Mouse (Mus musculus) left cerebral cortex, adult 11 months (tissue): ENCODE data around the gene Sumo2.
"Not testable (repeated sequence)": the region's sequence is repeated elsewhere in the genome, so short reads cannot be mapped to it uniquely, and the experiment has no call there.

ENCODE experiments used
- DNase-seq: peaks from one replicate; pipeline ENCODE4 v3.0.0; 2022; ENCODE audit warnings: low spot score

Gene Sumo2

DNA sequence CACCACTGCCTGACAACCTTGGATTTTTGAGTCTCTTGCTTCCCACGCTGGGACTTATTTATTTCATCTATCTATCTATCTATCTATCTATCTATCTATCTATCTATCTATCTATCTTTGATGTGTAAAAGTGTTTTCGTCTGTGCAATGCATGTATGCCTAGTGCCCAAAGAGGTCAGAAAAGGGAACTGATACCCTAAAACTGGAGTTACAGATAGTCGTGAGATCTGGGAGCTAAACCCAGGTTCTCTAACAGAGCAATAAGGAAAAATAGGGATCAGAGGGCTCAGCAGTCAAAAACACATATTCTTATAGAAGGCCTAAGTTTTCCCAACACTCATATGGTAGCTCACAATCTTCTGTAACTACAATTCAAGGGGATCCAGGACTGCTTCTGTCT is 16.5 kb downstream of the Sumo2 start:
- no peak for DNase-seq

DNA sequence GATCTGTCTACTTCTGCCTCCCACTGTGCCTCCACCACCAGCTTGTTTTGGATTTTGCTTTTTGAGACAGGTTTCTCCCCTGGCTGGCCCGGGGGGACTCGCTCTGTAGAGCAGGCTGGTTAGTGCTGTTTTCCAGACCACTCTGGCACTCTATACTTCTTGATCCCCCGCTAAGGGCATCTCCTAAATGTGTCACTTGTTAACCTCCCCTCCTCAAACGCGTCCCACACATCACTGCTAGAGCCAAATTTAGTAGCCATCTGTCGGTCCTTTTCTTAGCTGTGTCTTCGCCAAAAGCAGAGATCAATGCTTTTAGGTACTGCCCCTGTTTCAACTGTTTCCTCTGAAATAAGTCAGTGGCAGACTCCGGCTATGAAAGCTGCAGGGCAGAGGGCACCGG is 17.4 kb downstream of the Sumo2 start:
- no peak for DNase-seq

DNA sequence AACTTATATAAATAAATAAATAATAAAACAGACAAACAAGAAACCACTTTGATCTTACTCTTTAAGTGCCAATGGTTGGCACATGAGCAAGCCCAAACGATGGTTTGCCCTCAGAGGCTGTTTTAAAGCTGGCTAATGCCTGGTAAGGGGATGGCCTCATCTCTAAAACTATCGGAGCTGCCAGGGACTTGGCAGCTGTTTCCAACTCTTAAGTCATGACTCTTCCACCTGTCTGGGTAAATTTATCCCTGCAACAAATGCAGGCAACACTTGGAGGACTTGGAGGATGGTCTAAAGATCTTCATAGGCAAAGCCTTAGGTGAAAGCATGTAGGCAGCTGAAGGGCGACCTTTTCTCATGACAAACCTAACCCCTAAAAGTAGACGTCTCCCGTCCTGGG is 19.1 kb downstream of the Sumo2 start:
- DNase-seq: no peak

DNA sequence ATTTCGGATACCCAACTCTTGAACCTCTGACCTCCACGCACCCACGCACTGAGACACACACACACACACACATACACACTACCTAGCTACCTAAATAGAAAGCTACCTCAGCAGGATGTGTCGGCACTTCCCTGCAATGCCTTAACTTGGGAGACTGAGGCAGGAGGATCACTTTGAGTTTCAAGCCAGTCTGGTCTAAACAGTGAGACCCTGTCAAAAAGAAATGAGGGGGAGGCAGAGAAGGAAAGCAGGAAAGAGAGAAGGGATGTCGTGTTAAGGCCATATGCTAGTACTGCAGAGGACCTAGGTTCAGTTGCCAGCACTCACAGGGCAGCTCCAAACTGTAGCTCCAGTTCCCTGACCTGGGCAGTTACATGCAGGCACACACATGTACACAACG is 21.1 kb downstream of the Sumo2 start:
- no peak for DNase-seq

DNA sequence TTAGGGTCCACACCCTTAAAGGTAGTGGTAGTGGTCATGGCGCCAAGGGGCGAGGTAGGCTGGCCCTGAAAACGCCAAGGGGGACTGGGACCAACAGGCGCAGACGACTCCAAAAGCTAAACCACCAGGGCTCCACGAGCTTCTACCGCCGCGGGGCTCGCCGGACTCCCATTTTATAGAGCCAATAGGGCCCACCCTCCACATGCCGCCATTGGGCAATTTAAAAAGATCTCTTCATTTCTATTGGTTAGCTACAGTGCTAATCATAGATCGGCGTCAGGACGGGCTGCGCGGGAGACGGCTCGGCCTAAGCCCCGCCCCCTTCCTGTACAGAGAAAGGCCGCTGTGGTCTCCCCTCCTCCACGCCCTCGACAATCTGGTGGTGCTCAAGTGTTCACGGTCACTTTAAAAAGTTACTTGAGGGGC is 21.8 kb downstream of the Sumo2 start, which contains the start of gene Jpt1:
Jpt1 (minus strand) TSS at position 150 of the 426 bp plus-strand sequence.
- peak; percentile 97 for DNase-seq

DNA sequence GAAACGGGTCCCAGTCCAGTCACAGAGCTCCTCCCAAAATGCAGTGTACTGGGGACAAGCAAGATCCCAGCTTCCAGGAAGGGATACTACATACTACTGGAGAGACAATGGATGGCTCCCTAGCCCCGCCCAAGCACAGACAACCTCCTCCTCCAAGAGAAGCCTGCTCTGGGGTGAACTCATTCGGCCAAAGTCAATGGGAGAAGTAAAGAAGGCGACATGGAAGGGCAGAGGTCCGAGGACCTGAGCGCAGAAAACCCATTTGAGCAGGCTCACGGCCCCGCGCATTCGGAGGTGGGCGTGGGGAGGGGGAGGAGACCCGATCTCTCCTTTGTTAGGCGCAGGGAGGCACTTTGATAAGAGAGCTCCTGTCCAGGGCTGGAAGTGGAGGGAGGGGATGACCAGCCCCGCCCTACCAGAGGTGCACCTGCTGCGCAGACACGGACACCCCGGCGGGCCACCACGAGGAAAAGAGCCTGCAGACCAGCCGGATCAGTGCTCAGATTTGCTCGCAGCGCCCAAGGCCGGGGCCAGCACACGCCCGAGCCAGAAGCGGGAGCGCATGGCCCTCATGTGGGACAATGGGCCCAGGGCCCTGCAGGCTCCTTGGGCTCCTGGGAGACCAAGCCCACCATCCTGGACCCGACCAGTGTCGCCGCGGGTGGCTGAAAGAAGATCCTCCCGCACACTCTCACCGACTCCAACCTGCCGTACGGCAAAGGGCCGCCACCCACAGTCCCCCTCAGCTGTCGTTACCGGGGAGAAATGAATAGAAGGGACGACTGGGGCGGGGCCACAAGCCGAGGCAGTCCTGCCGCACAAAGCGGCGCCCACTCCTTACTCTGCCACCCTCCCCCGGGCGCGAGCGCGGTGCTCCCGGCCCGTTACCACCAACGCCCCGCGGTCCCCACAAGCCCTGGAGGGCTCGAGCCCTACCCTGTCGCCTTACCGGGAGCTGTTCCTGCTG is 22.5 kb downstream of the Sumo2 start:
- no peak for DNase-seq

DNA sequence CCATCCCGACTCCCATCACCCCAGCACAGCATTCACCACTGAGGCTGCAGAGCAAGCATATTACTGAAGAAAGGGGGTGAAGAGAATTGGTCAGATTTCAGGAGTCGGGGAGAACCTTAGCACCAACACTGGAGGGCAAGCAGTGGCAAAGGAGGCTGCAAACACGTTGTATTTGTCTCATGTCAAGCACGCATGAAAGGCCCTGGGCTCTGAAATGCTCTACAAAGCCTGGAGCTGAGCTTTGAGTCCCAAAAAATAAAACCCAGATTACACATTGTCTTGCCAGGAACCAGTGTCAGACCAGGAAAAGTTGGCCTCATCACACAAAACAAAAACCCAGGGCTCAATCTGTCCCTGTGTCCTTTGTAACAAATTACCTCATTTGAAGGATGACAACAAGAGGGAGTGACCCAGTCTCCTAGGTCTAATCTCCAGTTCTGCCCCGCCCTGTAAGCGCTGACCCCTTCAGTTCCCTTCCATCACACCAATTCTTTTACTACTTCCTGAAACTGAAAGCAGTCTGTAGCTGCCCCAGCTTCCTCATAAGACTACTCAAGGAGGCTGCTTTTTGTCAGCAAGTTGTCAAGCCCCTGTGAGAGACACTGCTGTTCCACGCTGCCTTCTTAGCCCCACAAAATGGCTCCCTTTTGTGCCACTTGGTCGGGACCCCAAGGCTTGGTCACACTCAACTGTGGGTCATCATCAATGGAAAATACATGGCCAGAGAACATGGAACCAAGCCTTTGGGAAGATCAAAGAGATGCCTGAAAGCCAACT is 23.5 kb downstream of the Sumo2 start:
- no peak for DNase-seq

DNA sequence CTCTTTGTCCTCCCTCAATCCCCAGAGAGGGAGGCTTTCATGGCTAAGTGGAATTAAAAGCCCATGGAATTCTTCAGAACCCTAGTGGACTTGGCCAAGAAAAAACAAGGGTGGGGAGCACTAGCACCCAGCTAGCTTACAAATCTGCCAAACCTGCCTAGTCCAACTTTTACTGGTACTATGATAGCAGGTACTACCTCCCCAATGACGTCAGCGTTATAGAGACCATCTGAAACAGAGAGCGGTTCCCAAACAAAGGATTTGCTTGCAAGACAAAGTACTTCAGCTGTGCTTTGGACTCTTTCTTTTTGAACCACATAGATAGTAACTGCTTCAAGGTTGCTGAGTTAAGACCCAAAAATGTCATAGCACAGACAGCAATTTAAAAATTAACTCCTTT is 24.1 kb downstream of the Sumo2 start:
- DNase-seq: no peak

DNA sequence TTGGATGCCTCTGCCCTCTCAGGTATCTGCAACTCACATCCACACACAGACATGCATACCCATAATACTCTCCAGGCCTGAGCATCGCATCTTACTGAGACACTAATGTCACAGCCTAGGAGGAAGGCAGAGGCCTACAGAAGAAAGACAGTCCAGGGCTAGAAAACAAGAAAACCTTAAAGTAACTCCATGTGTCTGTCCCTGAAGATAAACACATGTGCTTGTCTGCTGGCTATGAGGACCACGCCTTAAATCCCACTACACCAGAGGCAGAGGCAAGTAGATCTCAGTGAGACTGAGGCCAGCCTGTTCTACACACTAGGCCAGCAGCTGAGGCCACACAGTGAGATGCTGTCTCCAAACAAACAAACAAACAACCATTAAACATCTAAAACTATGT is 25.0 kb downstream of the Sumo2 start:
- no peak for DNase-seq

DNA sequence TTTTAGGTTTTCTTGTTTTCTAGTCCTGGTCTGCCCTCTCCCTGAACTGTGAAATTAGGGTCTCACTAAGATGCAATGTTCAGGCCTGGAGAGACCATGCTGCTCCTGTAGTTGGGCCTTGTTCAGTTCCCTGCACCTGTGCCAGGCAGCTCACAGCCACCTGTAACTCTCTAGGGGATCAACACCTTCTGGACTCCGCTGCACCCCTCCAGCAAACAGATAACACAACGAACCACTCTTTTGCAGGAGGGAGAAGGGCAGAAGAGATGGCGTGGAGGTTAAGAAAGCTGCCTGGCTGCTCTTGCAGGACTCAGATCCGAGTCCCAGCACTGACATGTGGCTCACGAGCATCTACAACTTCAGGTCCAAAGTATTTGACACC is 25.6 kb downstream of the Sumo2 start:
- DNase-seq: no peak

DNA sequence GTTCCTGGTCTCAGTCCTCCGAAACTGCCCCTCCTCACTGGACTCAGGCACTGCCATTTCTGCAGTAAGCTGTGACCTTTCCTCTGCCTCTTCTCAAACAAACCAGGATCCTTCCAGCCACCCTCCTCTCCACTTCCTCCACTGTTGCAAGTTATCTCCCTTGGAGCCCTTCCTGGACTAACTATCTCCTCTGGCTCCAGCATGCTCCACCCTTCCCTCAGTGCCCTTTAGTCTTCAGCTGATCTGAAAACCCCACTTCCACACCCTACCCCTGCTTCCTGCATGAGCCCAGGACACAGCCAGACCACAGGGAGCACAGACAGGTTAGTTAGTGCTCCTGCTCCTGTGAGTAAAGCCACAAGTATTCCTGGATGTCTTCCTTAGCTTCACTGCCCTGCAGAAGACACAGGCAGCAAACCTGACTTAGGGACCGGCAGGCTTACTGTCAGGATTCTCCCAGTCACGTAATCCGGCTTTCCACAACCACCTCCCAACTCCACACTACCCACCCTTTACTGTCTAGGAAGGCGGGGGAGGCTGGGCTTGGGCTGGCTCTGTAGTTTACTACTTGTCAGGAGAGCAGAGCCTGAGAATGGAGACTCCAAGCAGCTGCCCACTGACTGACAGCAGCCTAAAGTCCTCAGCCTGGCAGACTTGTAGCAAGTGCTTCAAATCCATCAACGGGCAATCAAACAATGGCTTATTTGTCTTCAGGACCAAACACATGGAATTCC is 26.1 kb downstream of the Sumo2 start:
- DNase-seq: no peak

DNA sequence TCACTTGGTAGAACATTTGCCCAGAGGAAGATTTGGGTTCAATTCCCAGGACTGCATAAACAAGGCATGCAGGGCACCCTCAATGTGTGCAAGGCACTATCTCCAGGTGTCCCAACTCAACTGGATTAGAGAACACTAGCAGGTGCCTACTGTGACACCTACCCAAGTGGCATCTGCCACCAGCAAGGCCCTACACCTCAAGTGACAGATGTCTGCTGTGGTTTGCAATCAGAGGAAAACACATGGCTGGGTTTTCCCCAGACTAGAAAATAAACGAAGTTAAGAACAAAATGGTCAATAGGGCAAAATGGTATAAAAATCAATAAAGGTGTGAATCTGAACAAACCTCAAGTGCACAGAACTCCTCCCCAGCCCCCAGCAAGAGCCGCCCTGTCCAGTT is 28.0 kb downstream of the Sumo2 start:
- no peak for DNase-seq

DNA sequence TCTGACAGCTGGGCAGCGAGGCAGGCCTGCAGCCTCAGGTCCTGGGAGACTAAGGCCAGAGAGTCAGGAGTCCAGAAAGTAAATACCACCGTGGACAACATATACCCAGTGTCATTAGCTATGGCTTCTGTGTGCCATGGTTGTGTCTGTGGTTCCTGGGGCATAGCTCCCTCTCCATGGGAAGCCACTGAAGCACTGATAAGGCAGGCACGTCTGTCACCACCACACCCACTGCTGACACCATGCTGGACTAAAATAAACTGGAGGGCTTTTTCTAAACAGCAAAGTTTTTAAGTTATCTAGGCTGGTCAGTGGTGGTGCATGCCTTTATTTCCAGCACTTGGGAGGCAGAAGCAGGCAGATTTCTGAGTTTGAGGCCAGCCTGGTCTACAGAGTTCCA is 29.5 kb downstream of the Sumo2 start:
- DNase-seq: no peak

DNA sequence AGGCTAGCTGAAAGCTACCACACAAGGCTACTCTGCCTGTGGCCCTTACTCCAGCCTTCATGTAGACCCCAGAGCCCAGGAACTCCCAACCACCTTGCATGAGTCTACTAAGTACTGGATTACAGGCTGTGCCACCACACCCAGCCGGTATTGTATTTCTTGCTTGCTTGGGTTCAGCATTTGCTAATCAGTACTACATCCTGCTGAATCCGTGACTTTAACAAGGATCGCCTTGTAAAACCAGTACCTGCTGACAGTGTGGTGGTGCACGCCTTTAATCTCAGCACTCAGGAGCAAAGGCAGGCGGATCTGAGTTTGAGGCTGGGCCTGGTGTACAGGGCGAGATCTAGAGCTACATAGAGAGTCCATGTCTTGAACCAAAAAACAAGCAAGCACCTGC is 33.4 kb downstream of the Sumo2 start:
- no peak for DNase-seq

DNA sequence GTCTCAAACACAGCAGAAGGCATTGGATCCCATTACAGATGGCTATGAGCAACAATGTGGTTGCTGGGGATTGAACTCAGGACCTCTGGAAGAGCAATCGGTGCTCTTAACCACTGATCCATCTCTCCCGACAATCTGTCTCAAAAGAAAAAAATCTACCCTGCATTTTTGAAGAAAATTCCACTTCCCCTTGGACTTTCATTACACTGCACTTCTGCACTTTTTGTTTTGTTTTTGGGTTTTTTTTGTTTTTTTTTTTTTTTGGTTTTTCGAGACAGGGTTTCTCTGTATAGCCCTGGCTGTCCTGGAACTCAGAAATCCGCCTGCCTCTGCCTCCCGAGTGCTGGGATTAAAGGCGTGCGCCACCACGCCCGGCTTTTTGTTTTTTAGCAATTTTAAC is 39.5 kb downstream of the Sumo2 start:
- not testable (repeated sequence) for DNase-seq

DNA sequence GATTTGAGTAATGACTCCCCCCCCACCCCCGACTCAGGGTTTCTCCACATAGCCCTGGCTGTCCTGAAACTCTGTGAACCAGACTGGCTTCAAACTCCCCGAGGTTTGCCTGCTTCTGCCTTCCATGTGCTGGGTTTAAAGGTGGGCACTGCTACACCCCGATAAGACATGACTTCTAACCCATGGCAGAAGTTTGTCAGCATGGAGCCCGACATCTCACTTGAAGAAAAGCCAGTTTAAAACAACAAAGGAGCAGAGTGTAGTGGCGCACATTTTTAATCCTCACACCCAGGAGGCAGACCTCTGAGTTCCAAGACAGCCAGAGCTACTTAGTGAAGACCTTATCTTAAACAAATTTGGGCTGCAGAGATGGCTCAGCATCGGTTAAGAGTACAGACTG is 43.7 kb downstream of the Sumo2 start:
- DNase-seq: no peak

DNA sequence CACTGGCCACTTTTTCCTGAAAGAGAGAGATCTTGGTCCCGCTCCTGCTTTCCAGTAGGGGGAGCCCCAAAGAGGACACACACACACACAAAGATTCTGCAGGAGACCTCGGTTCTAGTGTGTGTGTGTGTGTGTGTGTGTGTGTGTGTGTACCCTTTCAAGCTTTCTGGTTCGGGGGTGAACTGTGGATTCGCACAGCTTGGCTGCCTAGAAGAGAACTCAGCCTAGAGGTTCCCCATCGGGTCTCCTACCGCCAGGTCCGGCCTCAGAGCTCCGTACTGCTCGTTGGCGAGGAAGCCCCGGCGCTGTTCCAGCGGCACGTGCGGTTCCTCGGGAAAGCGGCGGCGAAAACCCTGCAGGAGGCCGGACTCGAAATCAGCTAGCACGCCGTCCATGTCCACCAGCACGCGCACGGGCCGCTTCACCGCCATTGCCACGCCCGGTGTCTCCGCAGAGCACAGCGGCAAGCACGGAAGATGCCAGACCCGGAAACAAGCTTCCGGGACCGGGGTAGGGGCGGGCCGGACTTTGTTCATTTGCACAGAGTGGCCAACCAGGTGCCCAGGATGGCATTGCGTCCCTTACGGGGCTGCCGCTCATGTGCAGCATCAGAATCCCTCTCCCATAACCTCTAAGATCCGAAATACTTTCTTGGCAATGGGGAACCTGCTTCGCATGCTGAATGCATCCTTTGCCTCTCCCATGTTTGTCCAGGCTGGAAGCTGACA is 44.6 kb downstream of the Sumo2 start, which contains the start of gene Nt5c:
Nt5c (minus strand) TSS at position 507 of the 728 bp plus-strand sequence.
- DNase-seq: peak; percentile 70

DNA sequence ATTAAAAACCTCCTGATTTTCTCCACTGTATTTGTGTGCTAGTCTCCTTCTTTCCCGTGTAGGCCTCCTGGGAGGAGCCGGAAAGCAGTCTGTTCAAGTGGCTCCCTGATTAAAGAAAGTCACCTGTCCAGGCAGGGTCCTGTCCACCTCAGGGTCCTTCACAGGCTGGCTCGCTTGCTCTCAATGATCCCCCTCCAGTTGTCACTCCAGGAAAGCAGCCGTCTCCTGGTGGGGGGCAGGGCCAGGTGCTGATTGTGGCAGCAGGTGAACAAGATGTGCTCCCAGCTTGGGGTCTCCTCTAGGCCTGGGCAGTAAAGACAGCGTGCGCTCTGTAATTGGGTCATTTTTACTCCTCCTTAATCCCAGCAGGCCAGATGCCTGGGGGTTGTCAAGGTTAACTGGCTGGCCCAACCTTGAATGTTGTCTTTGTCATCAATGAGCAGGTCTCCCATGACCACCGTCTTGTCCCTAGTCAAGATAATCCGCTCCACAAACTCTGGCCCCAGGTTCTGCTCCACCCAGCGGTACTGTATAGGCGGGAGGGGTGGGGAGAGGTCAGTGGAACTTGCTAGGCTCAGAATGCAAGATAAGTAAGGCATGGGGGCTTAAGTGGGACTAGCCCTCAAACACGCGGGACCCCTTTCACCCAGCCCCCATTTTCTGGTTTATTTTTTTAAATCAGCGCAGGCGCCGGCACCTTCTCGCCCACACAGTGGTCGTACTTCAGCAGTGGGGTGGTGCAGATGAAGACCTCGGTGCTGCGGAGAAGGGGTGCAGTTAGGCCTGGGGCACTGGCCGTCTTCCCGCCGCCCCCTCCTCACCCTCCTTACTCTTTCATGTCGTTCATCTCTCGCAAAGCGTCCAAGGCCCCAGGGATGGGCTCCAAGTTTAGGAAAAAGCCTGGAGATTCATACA is 45.4 kb downstream of the Sumo2 start:
- DNase-seq: no peak

DNA sequence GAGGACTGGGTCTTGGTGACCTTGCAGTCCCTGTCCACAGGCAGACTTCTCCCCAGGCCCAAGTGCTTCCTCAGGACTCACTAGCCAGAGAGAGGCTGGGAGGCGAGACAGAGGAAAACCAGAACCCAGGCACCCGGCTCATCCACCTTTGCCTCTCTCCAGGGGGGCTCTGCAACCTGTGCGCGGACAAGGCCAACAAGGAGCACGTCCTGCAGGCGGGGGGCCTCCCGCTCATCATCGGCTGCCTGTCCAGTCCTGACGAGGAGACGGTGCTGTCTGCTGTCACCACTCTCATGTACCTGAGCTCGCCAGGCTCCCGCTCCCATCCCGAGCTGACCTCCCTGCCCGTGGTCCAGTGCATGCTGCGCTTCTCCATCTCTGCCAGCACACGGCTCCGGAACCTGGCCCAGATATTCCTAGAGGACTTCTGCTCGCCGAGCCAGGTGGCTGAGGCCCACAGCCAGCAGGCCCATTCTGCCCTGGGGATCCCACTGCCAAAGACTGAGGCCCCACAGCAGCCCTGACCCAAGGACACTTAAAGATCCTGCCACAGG is 47.4 kb downstream of the Sumo2 start:
- no peak for DNase-seq

DNA sequence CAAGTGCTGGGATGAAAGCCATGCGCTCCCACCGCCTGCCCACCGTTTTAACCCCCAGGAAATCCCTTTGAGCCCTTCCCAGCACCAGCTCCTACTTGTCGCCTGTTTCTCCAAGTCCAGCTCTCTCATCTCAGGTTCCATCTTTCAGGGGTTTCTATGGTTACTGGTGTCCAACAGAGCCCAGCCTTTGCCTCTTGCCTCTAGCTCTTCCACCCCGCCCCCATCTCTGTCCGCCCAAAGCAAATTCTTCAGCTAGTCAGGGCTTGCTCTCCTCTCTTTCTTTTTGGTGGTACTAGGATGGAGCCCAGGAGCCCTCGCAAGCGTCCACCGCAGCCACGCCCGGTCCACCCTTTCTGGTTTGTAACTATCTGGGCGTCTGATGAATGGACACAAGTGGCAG is 50.9 kb downstream of the Sumo2 start:
- DNase-seq: no peak
